Mouse (Mus musculus) lung, postnatal 0 days (tissue): ENCODE measurements around the gene Duxf3.
"Not testable (repeated sequence)": the region's sequence is repeated elsewhere in the genome, so short reads cannot be mapped to it uniquely, and the experiment has no call there.

Experiments
- CTCF ChIP-seq: IDR thresholded peaks from 2 replicates; pipeline ENCODE4 v1.5.1; 2016; ENCODE audit warnings: antibody characterized with exemption, mild to moderate bottlenecking
- EP300 ChIP-seq: IDR thresholded peaks from 2 replicates; pipeline ENCODE4 v1.6.1; 2016; ENCODE audit warnings: antibody characterized with exemption, mild to moderate bottlenecking, control low read depth

DNA sequence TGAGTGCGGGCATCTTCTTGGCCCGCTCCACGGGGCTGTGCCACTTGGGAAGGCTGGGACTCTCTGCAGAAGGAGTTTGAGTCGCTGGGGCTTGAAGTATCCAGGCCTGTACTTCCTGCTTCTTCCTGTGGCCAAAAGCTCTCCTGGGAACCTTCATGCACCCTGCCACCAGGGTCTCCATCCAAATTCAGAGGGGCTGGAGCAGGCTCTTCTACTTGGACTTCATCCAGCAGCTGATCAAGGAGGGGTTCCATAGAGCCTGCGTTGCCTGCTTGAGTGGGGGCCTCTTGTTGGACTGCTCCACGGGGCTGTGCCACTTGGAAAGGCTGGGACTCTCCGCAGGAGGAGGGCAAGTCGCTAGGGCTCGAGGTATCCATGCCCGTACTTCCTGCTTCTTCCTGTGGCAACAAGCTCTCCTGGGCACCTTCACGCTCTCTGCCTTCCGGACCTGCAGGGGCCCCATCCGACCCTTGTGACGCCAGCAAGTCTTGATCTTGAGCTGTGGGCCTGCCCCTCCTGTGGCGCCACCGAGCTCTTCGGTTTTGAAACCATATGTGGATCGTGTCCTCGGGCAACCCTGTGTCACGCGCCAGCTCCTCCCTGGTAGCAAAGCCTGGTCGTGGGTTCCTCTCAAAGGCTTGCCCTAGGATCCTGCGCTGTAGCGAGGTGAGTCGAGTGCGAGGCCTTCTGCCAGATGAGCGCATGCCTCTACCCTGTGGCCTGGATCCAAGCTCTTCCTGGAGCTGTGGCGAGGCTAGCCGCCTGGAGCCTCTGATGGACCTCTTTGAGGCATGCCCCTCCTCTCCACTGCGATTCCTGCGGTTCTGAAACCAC, 8.3 kb downstream of the Duxf3 start:
- TF ChIP-seq CTCF, EP300: not testable (repeated sequence)
